Mouse (Mus musculus) liver, postnatal 0 days (tissue): Measurements from ENCODE around the gene Saxo1. TPM values are rescaled to one million over a fixed set of nuclear protein-coding genes. Genes with fewer than 3 reads are reported as not detected.

ENCODE experiments used
- ATAC-seq: fragments of 200-750 bp; cut with Nextera tagmentation; 2 replicates; pipeline ENCODE4 v1.8.0; 2017; ENCODE audit warnings: mild to moderate bottlenecking, moderate library complexity
- DNase-seq: peaks from one replicate; pipeline ENCODE4 v3.0.0-alpha.2; 2016
- H3K27ac ChIP-seq: fragments of 300-500 bp; sonication (generic); 2 replicates; pipeline ENCODE4 v1.5.1; 2014; ENCODE audit warnings: antibody characterized with exemption, moderate library complexity, mild to moderate bottlenecking, low read depth
- H3K27me3 ChIP-seq: fragments of 300-500 bp; sonication (generic); 2 replicates; pipeline ENCODE4 v1.6.1; 2014; ENCODE audit warnings: low read length, control low read depth, mixed read lengths; ENCODE audit not compliant: insufficient read depth
- H3K36me3 ChIP-seq: fragments of 300-500 bp; sonication (generic); replicated peaks from 2 replicates; pipeline ENCODE4 v1.6.1; 2014; ENCODE audit warnings: mild to moderate bottlenecking, control low read depth, low read length, moderate library complexity, mixed read lengths; ENCODE audit not compliant: insufficient read depth
- H3K4me1 ChIP-seq: fragments of 300-500 bp; sonication (generic); 2 replicates; pipeline ENCODE4 v1.6.1; 2014; ENCODE audit warnings: antibody characterized with exemption, mild to moderate bottlenecking, control low read depth; ENCODE audit not compliant: insufficient read depth
- H3K4me2 ChIP-seq: fragments of 300-500 bp; sonication (generic); 2 replicates; pipeline ENCODE4 v1.6.1; 2014; ENCODE audit warnings: low read depth, mild to moderate bottlenecking, low read length, moderate library complexity, mixed read lengths
- H3K4me3 ChIP-seq: fragments of 300-500 bp; sonication (generic); 2 replicates; pipeline ENCODE4 v1.5.1; 2014; ENCODE audit warnings: low read depth, low read length
- H3K9ac ChIP-seq: fragments of 300-500 bp; sonication (generic); replicated peaks from 2 replicates; pipeline ENCODE4 v1.6.1; 2014; ENCODE audit warnings: mild to moderate bottlenecking, moderate library complexity
- H3K9me3 ChIP-seq: fragments of 300-500 bp; sonication (generic); 2 replicates; pipeline ENCODE4 v1.6.1; 2016; ENCODE audit warnings: mild to moderate bottlenecking, control low read depth, low read length, mixed read lengths
- CTCF ChIP-seq: sonication (generic); IDR thresholded peaks from 2 replicates; pipeline ENCODE4 v1.5.1; 2016; ENCODE audit warnings: antibody characterized with exemption, low read depth
- EP300 ChIP-seq: IDR thresholded peaks from 2 replicates; pipeline ENCODE4 v1.6.1; 2016; ENCODE audit warnings: antibody characterized with exemption, low read depth, mild to moderate bottlenecking
- WGBS: fragments of 180-500 bp; shearing (Covaris S2); extraction: QIAGEN DNeasy Blood & Tissue Kit; methylation state at CpG from one replicate; pipeline ENCODE4 v1.1.7; 2014; ENCODE audit not compliant: insufficient replicate concordance; 5-methylcytosine and 5-hydroxymethylcytosine counted together
- polyA plus RNA-seq: library from polyadenylated mRNA; unstranded; fragments of >200 nt; fragmentation: Nextera tagmentation; extraction: Ambion mirVana; gene quantifications from 2 replicates; pipeline ENCODE4 v1.2.1, GENCODE M21; 2015

Gene Saxo1
- polyA plus RNA-seq, 1 experiment from 2014 or later = not detected

DNA sequence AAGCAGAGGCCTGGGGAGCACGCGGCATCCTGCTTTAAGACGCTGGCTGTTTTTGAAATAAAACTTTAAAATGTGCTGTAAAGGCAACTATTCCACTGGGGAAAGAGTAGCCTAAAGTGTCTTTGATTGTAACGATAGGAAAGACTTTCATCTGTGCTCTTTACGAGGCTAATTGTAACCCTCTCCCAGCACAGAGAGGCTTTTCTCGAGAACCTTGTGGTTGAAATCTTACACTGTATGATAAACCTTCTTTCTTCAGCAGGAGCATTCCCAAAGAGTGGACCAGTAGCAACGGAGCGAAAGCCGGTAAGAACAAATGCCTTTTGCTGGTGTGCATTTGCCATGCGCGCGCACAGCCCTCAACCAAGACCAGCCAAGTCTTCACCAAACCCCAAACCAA is 37.4 kb downstream of the Saxo1 start:
- H3K27ac ChIP-seq = no peak overlapping the region
- 80% methylated on average over 12 of the region's 12 CpGs for WGBS
- H3K4me3 ChIP-seq = no peak overlapping the region
- H3K4me2 ChIP-seq = no peak overlapping the region
- H3K27me3 ChIP-seq = no peaks in the 10 kb centered on the region
- H3K9ac ChIP-seq = no peak overlapping the region
- no peaks in the 10 kb centered on the region for H3K36me3 ChIP-seq
- DNase-seq (no peak), ATAC-seq (no peak)
- no peaks in the 10 kb centered on the region for H3K9me3 ChIP-seq
- TF ChIP-seq EP300 = no peak
- no peak for TF ChIP-seq CTCF
- no peaks in the 10 kb centered on the region for H3K4me1 ChIP-seq

- H3K9ac ChIP-seq = no peak overlapping the region
- H3K4me2 ChIP-seq = no peak overlapping the region
- no peak overlapping the region for H3K4me3 ChIP-seq
- H3K27me3 ChIP-seq = no peaks in the 10 kb centered on the region
- ATAC-seq (no peak), DNase-seq (no peak)
- no peaks in the 10 kb centered on the region for H3K36me3 ChIP-seq
- WGBS = 83% methylated on average over 6 of the region's 6 CpGs
- H3K27ac ChIP-seq = no peak overlapping the region
- no peaks in the 10 kb centered on the region for H3K9me3 ChIP-seq
- no peak for TF ChIP-seq EP300
- H3K4me1 ChIP-seq = no peaks in the 10 kb centered on the region
These were observed 38.2 kb downstream of the Saxo1 start for GRCm38 (mm10) chr4:86519953-86520352.

DNA sequence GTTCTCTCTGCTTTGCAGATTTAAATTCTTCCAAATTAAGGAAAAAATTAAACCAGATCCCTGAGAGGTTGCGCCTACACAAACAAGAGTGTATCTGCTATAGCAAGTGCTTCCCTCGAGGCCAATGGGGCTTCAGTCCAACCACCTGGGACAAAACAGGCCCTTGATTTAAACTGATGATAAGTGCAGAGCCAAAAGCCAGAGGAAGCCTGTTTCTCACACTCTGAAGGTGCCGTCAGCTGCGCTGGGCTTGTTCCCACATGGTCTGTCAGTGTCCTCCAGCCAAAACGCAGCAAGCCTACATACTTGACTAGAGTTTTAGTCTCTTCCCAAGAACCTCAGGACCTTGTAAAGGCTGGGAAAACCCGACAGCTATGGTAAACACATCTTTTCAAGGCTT is 53.5 kb downstream of the Saxo1 start:
- DNase-seq (no peak), ATAC-seq (no peak)
- Histone ChIP-seq H3K4me1 (no peaks in the 10 kb centered on the region), H3K27ac (no peak overlapping the region), H3K9ac (no peak overlapping the region), H3K27me3 (no peaks in the 10 kb centered on the region), H3K4me2 (no peak overlapping the region), H3K9me3 (no peaks in the 10 kb centered on the region), H3K36me3 (no peaks in the 10 kb centered on the region), H3K4me3 (no peak overlapping the region)
- TF ChIP-seq CTCF (no peak), EP300 (no peak)
- 70% methylated on average over 6 of the region's 6 CpGs for WGBS

DNA sequence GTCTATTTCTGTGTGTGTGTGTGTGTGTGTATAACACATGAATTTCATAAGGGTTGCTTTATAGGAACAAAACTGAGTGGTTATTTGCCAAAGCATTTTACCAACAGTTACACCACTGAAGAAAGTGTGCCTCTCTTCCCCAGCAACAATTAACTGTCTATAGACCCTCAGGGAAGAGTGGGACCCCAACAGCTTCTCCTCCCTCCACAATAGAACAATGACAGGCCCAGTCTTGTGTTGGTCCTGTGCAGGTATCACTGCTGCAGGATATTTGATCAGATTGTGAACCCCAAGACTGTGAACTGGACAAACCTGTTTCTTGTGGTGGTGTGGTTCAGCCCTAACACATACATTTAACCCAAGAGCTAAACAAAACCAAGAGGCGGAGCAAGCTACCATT is 58.6 kb downstream of the Saxo1 start:
- no peak overlapping the region for H3K4me2 ChIP-seq
- no peaks in the 10 kb centered on the region for H3K4me1 ChIP-seq
- no peak for ATAC-seq

GRCm38 (mm10) chr4:86498754-86499153 is 59.4 kb downstream of the Saxo1 start:
- no peaks in the 10 kb centered on the region for H3K4me1 ChIP-seq
- no peak for ATAC-seq
- no peak overlapping the region for H3K9ac ChIP-seq
- H3K4me2 ChIP-seq = no peak overlapping the region
- H3K27ac ChIP-seq = no peak overlapping the region
- H3K27me3 ChIP-seq = no peaks in the 10 kb centered on the region
- H3K4me3 ChIP-seq = no peak overlapping the region
- no peak for TF ChIP-seq EP300
- no peak for TF ChIP-seq CTCF
- DNase-seq = no peak
- WGBS = 52% methylated on average over 5 of the region's 5 CpGs
- no peaks in the 10 kb centered on the region for H3K36me3 ChIP-seq
- H3K9me3 ChIP-seq = no peaks in the 10 kb centered on the region

More for the DNA sequence above, 58.6 kb downstream of the Saxo1 start:
- Histone ChIP-seq H3K27me3 (no peaks in the 10 kb centered on the region), H3K9me3 (no peaks in the 10 kb centered on the region), H3K27ac (no peak overlapping the region), H3K4me3 (no peak overlapping the region), H3K36me3 (no peaks in the 10 kb centered on the region), H3K9ac (no peak overlapping the region)
- TF ChIP-seq EP300 (no peak), CTCF (no peak)
- DNase-seq = no peak
- 84% methylated on average over 1 of the region's 1 CpGs for WGBS

DNA sequence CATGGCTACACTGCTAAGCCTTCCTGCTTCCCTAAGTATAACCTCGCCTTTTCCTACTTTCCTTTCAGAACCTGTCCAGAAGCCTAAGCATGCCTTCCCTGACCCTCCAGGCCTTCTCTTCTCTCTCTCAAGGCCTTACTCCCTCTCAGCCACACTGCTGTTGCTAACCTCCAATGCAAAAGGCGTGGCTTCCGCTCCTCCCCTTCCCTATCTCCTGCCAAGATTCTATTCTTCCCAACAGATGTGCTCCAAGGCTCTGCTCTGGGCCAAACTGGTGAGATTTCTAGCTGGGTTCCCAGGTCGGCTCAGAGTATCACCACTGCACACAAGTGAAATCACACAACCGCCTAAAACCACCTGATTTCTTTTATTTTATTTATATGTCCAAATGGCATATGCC is 69.0 kb downstream of the Saxo1 start:
- TF ChIP-seq EP300 = no peak
- TF ChIP-seq CTCF = no peak
- no peak overlapping the region for H3K27ac ChIP-seq
- no peaks in the 10 kb centered on the region for H3K4me1 ChIP-seq
- no peak overlapping the region for H3K4me2 ChIP-seq
- H3K36me3 ChIP-seq = no peaks in the 10 kb centered on the region
- DNase-seq (no peak), ATAC-seq (no peak)
- 66% methylated on average over 5 of the region's 5 CpGs for WGBS
- H3K4me3 ChIP-seq = no peak overlapping the region
- H3K9ac ChIP-seq = no peak overlapping the region
- H3K27me3 ChIP-seq = no peaks in the 10 kb centered on the region
- no peaks in the 10 kb centered on the region for H3K9me3 ChIP-seq

DNA sequence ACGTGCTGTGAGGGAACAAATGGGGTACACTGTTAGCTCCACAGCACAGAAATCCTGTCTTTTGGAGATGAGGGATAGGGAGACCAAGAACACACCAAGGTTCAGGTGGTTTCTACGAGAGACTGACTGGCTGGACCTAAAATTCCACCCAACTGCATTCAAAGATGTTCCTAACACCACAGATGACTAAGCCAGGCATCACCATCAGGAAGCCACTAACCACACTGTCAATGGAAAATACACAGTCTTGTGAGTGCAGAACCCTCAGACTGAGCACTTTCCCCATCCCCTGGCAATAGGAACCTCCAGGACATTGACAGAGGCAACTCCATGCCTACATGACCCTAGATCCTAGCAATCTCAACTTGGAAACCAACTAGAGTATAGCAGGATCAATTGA is 71.2 kb downstream of the Saxo1 start:
- H3K4me1 ChIP-seq = no peaks in the 10 kb centered on the region
- no peak overlapping the region for H3K27ac ChIP-seq
- H3K27me3 ChIP-seq = no peaks in the 10 kb centered on the region
- H3K9me3 ChIP-seq = no peaks in the 10 kb centered on the region
- H3K36me3 ChIP-seq = no peaks in the 10 kb centered on the region
- 70% methylated on average over 2 of the region's 2 CpGs for WGBS
- no peak for DNase-seq
- TF ChIP-seq EP300 (no peak), CTCF (no peak)
- no peak overlapping the region for H3K4me3 ChIP-seq
- no peak overlapping the region for H3K4me2 ChIP-seq
- no peak for ATAC-seq
- H3K9ac ChIP-seq = no peak overlapping the region
